Mouse (Mus musculus) neural tube, embryonic 14.5 days (tissue): ENCODE measurements at regions not wholly inside any gene's neighbourhood (a gene's known extent, or its start where the extent isn't known, plus 50 kb on each side); places are given as distances from the start of the nearest gene placed in this dataset.

ENCODE experiments used
- ATAC-seq: fragments of 200-750 bp; cut with Nextera tagmentation; 2 replicates; pipeline ENCODE4 v1.8.0; 2017; ENCODE audit warnings: low read depth, mild to moderate bottlenecking, moderate TSS enrichment, moderate library complexity
- H3K27ac ChIP-seq: fragments of 300-500 bp; sonication (generic); 2 replicates; pipeline ENCODE4 v1.5.1; 2014; ENCODE audit warnings: low read depth, mild to moderate bottlenecking, control low read depth, low read length, moderate library complexity, mixed read lengths
- H3K27me3 ChIP-seq: fragments of 300-500 bp; sonication (generic); 2 replicates; pipeline ENCODE4 v1.6.1; 2014; ENCODE audit warnings: low read length; ENCODE audit not compliant: control insufficient read depth, insufficient read depth
- H3K36me3 ChIP-seq: fragments of 300-500 bp; sonication (generic); 2 replicates; pipeline ENCODE4 v1.6.1; 2014; ENCODE audit warnings: low read length, mixed read lengths; ENCODE audit not compliant: control insufficient read depth, insufficient read depth
- H3K4me1 ChIP-seq: fragments of 300-500 bp; sonication (generic); 2 replicates; pipeline ENCODE4 v1.6.1; 2014; ENCODE audit warnings: low read length; ENCODE audit not compliant: control insufficient read depth, insufficient read depth
- H3K4me2 ChIP-seq: fragments of 300-500 bp; sonication (generic); 2 replicates; pipeline ENCODE4 v1.6.1; 2014; ENCODE audit warnings: mild to moderate bottlenecking, low read depth, low read length, control low read depth
- H3K4me3 ChIP-seq: fragments of 300-500 bp; sonication (generic); 2 replicates; pipeline ENCODE4 v1.5.1; 2014; ENCODE audit warnings: low read depth, low read length, control low read depth, mixed read lengths
- H3K9ac ChIP-seq: fragments of 300-500 bp; sonication (generic); replicated peaks from 2 replicates; pipeline ENCODE4 v1.6.1; 2014; ENCODE audit warnings: low read depth, mild to moderate bottlenecking, control low read depth, low read length, mixed read lengths
- H3K9me3 ChIP-seq: fragments of 300-500 bp; sonication (generic); 2 replicates; pipeline ENCODE4 v1.6.1; 2016; ENCODE audit warnings: low read length; ENCODE audit not compliant: control insufficient read depth
- WGBS: fragments of 180-500 bp; shearing (Covaris S2); extraction: QIAGEN DNeasy Blood & Tissue Kit; methylation state at CpG from one replicate; pipeline ENCODE4 v1.1.7; 2014; 5-methylcytosine and 5-hydroxymethylcytosine counted together

DNA sequence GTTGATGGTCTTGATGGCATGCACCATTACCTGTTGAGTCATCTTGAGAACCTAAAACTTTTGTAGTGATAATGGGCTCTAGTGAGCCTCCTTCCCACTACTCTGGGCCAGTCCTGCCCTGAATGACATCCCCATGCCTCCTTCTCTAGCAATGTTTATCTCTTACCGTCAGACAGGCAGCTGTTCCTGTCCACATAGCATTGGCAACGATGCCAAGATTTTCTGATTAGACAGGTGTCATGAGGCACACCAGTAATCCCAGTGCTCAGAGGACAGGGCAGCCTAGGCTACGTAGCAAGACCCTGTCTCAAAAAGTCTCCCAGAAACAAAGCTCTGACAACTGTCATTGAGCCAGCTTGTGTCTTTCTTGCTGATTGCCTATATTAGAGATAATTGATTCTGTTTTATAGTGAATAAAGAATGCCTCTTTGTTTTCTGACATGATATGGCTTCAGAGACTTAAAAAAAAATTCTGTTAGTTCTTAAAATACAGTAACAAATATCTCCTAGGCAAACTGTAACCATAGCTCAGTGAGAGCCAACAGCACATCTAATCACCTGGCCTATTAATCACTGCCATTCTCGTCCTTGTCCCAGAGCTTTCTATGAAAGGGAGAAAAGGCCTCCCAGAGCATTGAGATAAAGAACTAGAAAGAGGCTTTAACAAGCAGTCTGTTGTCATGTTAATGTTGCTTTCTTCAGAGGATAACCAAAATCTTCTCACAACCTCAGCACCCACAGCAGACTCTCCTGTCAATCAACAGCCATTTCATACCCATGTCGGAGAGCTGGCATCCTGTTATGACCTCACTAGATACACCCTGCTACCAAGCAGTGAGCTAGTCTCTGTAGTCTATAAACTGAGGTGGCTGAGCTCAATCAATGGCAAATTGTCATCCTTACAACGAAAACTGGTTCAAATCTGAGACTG, 122.9 kb upstream of the Cited2 start:
- Histone ChIP-seq H3K36me3 (no peaks in the 10 kb centered on the region), H3K9ac (no peak overlapping the region), H3K4me3 (no peak overlapping the region), H3K27ac (no peak overlapping the region), H3K9me3 (no peaks in the 10 kb centered on the region), H3K27me3 (no peaks in the 10 kb centered on the region), H3K4me1 (no peaks in the 10 kb centered on the region), H3K4me2 (no peak overlapping the region)
- WGBS: 55% methylated on average over 6 of the region's 6 CpGs
- ATAC-seq: no peak

DNA sequence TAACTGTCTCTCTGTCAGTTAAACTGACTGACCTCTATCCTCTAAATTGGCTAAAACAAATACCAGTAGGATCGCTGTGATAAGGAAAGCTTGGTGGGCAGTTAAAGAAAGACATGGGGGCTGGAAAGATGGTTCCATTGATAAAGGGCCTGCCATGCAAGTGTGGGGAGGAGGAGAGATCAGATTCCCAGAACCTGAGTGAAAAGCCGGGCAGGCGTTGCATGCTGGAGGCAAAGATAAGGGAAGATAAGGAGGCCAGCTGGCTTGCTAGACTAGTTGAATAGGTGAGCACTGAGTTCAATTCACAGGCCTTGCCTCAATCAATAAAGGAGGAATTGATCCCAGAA, 122.3 kb upstream of the Cited2 start:
- ATAC-seq: no peak
- no peaks in the 10 kb centered on the region for H3K36me3 ChIP-seq
- no peaks in the 10 kb centered on the region for H3K9me3 ChIP-seq
- 83% methylated on average over 3 of the region's 3 CpGs for WGBS
- no peak overlapping the region for H3K27ac ChIP-seq
- H3K4me3 ChIP-seq: no peak overlapping the region
- no peaks in the 10 kb centered on the region for H3K27me3 ChIP-seq
- no peak overlapping the region for H3K4me2 ChIP-seq
- H3K4me1 ChIP-seq: no peaks in the 10 kb centered on the region
- H3K9ac ChIP-seq: no peak overlapping the region

GRCm38 (mm10) chr10:17602446-17602845, 120.6 kb upstream of the Cited2 start:
- no peak overlapping the region for H3K9ac ChIP-seq
- H3K9me3 ChIP-seq: no peaks in the 10 kb centered on the region
- H3K4me3 ChIP-seq: no peak overlapping the region
- H3K27ac ChIP-seq: no peak overlapping the region
- 81% methylated on average over 2 of the region's 2 CpGs for WGBS
- H3K4me2 ChIP-seq: no peak overlapping the region
- no peaks in the 10 kb centered on the region for H3K27me3 ChIP-seq
- no peak for ATAC-seq
- no peaks in the 10 kb centered on the region for H3K36me3 ChIP-seq
- no peaks in the 10 kb centered on the region for H3K4me1 ChIP-seq

DNA sequence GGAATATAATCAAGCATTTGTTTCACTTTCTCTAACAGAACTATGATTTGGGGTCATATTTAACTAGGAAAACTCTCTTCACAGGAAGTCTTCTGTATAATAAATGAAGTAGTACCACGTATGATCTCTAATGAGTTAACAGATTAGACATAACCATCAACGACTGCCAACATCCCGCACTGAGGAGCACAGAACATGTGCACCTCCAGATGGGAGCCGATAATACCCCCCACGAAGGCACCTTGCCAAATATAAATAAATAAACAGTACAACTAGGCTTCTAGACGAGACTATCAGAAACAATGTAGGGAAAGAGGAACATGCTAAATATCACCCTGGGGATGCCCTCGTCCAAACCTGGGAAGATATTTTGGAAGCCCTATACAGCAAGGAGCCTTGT, 114.8 kb upstream of the Cited2 start:
- no peaks in the 10 kb centered on the region for H3K9me3 ChIP-seq
- no peak for ATAC-seq
- H3K4me2 ChIP-seq: no peak overlapping the region
- H3K4me1 ChIP-seq: no peaks in the 10 kb centered on the region
- H3K36me3 ChIP-seq: no peaks in the 10 kb centered on the region
- H3K4me3 ChIP-seq: no peak overlapping the region
- H3K9ac ChIP-seq: no peak overlapping the region
- 62% methylated on average over 7 of the region's 7 CpGs for WGBS
- H3K27ac ChIP-seq: no peak overlapping the region
- no peaks in the 10 kb centered on the region for H3K27me3 ChIP-seq

GRCm38 (mm10) chr10:17610592-17610991, 112.4 kb upstream of the Cited2 start:
- no peak overlapping the region for H3K4me3 ChIP-seq
- 88% methylated on average over 7 of the region's 7 CpGs for WGBS
- ATAC-seq: no peak
- H3K9ac ChIP-seq: no peak overlapping the region
- H3K27ac ChIP-seq: no peak overlapping the region
- H3K4me1 ChIP-seq: no peaks in the 10 kb centered on the region
- H3K36me3 ChIP-seq: no peaks in the 10 kb centered on the region
- H3K9me3 ChIP-seq: no peaks in the 10 kb centered on the region
- no peaks in the 10 kb centered on the region for H3K27me3 ChIP-seq
- no peak overlapping the region for H3K4me2 ChIP-seq

- Histone ChIP-seq H3K36me3 (no peaks in the 10 kb centered on the region), H3K27ac (no peak overlapping the region), H3K9me3 (no peaks in the 10 kb centered on the region), H3K4me3 (no peak overlapping the region), H3K9ac (no peak overlapping the region), H3K4me1 (no peaks in the 10 kb centered on the region), H3K4me2 (no peak overlapping the region), H3K27me3 (no peaks in the 10 kb centered on the region)
- 96% methylated on average over 3 of the region's 3 CpGs for WGBS
- ATAC-seq: no peak
Measured at GRCm38 (mm10) chr10:17613281-17613680, 109.7 kb upstream of the Cited2 start.

GRCm38 (mm10) chr10:17618024-17618423, 105.0 kb upstream of the Cited2 start:
- Histone ChIP-seq H3K9ac (no peak overlapping the region), H3K27me3 (no peaks in the 10 kb centered on the region), H3K27ac (no peak overlapping the region), H3K4me1 (no peaks in the 10 kb centered on the region), H3K4me2 (no peak overlapping the region), H3K36me3 (no peaks in the 10 kb centered on the region), H3K4me3 (no peak overlapping the region), H3K9me3 (no peaks in the 10 kb centered on the region)
- no peak for ATAC-seq
- 80% methylated on average over 1 of the region's 1 CpGs for WGBS

DNA sequence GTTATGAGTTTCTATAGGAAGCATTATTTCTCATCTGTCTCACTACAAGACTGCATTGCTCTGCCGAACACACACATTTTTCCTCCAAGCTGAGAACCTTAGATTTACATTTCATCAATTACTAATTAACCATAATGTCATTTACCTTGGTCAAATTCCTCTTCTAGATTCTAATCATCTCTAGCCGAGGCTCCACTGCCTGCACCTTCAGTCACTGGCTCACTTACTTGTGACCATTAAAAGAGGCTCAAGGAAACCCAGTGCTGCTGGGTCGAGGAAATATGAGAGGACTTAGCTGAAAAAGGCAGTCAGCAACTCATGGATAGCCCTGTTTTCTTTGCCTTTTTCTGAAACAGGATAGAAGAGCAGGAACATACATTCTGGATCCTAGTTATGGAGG, 103.4 kb upstream of the Cited2 start:
- no peaks in the 10 kb centered on the region for H3K9me3 ChIP-seq
- H3K27me3 ChIP-seq: no peaks in the 10 kb centered on the region
- H3K4me1 ChIP-seq: no peaks in the 10 kb centered on the region
- no peak overlapping the region for H3K27ac ChIP-seq
- no peak for ATAC-seq
- H3K4me3 ChIP-seq: no peak overlapping the region
- 77% methylated on average over 3 of the region's 3 CpGs for WGBS
- H3K9ac ChIP-seq: no peak overlapping the region
- no peak overlapping the region for H3K4me2 ChIP-seq
- no peaks in the 10 kb centered on the region for H3K36me3 ChIP-seq

GRCm38 (mm10) chr10:17621703-17622385, 101.2 kb upstream of the Cited2 start:
- H3K9me3 ChIP-seq: no peaks in the 10 kb centered on the region
- H3K36me3 ChIP-seq: no peaks in the 10 kb centered on the region
- H3K4me1 ChIP-seq: no peaks in the 10 kb centered on the region
- no peaks in the 10 kb centered on the region for H3K27me3 ChIP-seq
- no peak overlapping the region for H3K27ac ChIP-seq
- 74% methylated on average over 5 of the region's 5 CpGs for WGBS
- H3K4me2 ChIP-seq: no peak overlapping the region
- no peak overlapping the region for H3K4me3 ChIP-seq
- no peak for ATAC-seq
- no peak overlapping the region for H3K9ac ChIP-seq
